Mouse (Mus musculus) lung, embryonic 15.5 days (tissue): ENCODE measurements around the gene Gdi1. TPM values are rescaled to one million over a fixed set of nuclear protein-coding genes. Genes with fewer than 3 reads are reported as not detected.
A peak's percentile ranks its signal among the peaks of the same experiment; 100 is the strongest.
"Not testable (repeated sequence)": the region's sequence is repeated elsewhere in the genome, so short reads cannot be mapped to it uniquely, and the experiment has no call there.

Source experiments
- ATAC-seq: fragments of 200-750 bp; cut with Nextera tagmentation; 2 replicates; pipeline ENCODE4 v1.8.0; 2017; ENCODE audit warnings: moderate number of reproducible peaks, borderline replicate concordance; ENCODE audit not compliant: low FRiP score, low TSS enrichment; ENCODE audit errors: extremely low read depth
- H3K27ac ChIP-seq: fragments of 300-500 bp; sonication (generic); 2 replicates; pipeline ENCODE4 v1.5.1; 2015; ENCODE audit warnings: moderate library complexity, mild to moderate bottlenecking, inconsistent platforms
- H3K27me3 ChIP-seq: fragments of 300-500 bp; sonication (generic); 2 replicates; pipeline ENCODE4 v1.6.1; 2015; ENCODE audit warnings: inconsistent platforms
- H3K36me3 ChIP-seq: fragments of 300-500 bp; sonication (generic); 2 replicates; pipeline ENCODE4 v1.6.1; 2015; ENCODE audit warnings: inconsistent platforms
- H3K4me1 ChIP-seq: fragments of 300-500 bp; sonication (generic); 2 replicates; pipeline ENCODE4 v1.6.1; 2015; ENCODE audit warnings: inconsistent platforms
- H3K4me2 ChIP-seq: fragments of 300-500 bp; sonication (generic); 2 replicates; pipeline ENCODE4 v1.6.1; 2015; ENCODE audit warnings: inconsistent platforms, mild to moderate bottlenecking, moderate library complexity
- H3K4me3 ChIP-seq: fragments of 300-500 bp; sonication (generic); 2 replicates; pipeline ENCODE4 v1.5.1; 2015; ENCODE audit warnings: mild to moderate bottlenecking, inconsistent platforms
- H3K9ac ChIP-seq: fragments of 300-500 bp; sonication (generic); 2 replicates; pipeline ENCODE4 v1.6.1; 2015; ENCODE audit warnings: inconsistent platforms
- H3K9me3 ChIP-seq: fragments of 300-500 bp; sonication (generic); 2 replicates; pipeline ENCODE4 v1.6.1; 2016; ENCODE audit warnings: inconsistent platforms
- WGBS: fragments of 180-500 bp; shearing (Covaris S2); methylation state at CpG from one replicate; pipeline ENCODE4 v1.1.7; 2015; 5-methylcytosine and 5-hydroxymethylcytosine counted together
- microRNA-seq: library from miRNA; unstranded; fragments of <30 nt; microRNA quantifications from one replicate; pipeline ENCODE4, GENCODE M21; 2016
- polyA plus RNA-seq: library from polyadenylated mRNA; unstranded; fragments of >200 nt; fragmentation: Nextera tagmentation; extraction: Ambion mirVana; gene quantifications from 2 replicates; pipeline ENCODE4 v1.2.1, GENCODE M21; 2015

Gdi1 gene
- polyA plus RNA-seq, 1 experiment from 2014 or later, result 193 TPM

- Histone ChIP-seq H3K4me2 (peak overlapping the region; percentile 60), H3K4me3 (peak overlapping the region; percentile 49), H3K4me1 (no peaks in the 10 kb centered on the region), H3K27me3 (no peaks in the 10 kb centered on the region), H3K9ac (peak overlapping the region; percentile 51), H3K27ac (peak overlapping the region; percentile 59), H3K36me3 (no peaks in the 10 kb centered on the region), H3K9me3 (no peaks in the 10 kb centered on the region)
- ATAC-seq, result peak; percentile 42
- 25% methylated on average over 13 of the region's 13 CpGs for WGBS
These were observed 48.1 kb downstream of the Gdi1 start for GRCm38 (mm10) chrX:74352645-74353466.

GRCm38 (mm10) chrX:74353467-74353770 is 48.6 kb downstream of the Gdi1 start, which contains the start of gene Lage3:
Gene Lage3 (minus strand): TSS chrX:74353618.
- peak within 1 kb of the TSS; percentile 59 for H3K27ac ChIP-seq
- peak within 1 kb of the TSS; percentile 60 for H3K4me2 ChIP-seq
- peak within 1 kb of the TSS; percentile 51 for H3K9ac ChIP-seq
- no peaks in the 10 kb centered on the region for H3K9me3 ChIP-seq
- peak; percentile 83 for ATAC-seq
- 15% methylated on average over 15 of the region's 22 CpGs for WGBS
- H3K4me3 ChIP-seq, result peak within 1 kb of the TSS; percentile 49
- no peaks in the 10 kb centered on the region for H3K27me3 ChIP-seq
- no peaks in the 10 kb centered on the region for H3K36me3 ChIP-seq
- no peaks in the 10 kb centered on the region for H3K4me1 ChIP-seq

GRCm38 (mm10) chrX:74357069-74357468 is 52.3 kb downstream of the Gdi1 start:
- not testable (repeated sequence) for H3K9me3 ChIP-seq, H3K4me3 ChIP-seq, H3K36me3 ChIP-seq, H3K9ac ChIP-seq, H3K4me1 ChIP-seq, H3K27me3 ChIP-seq, H3K4me2 ChIP-seq, ATAC-seq, H3K27ac ChIP-seq
- whole genome bisulfite sequencing, result 85% methylated on average over 3 of the region's 3 CpGs

- Histone ChIP-seq H3K4me3 (no peak overlapping the region), H3K4me2 (no peak overlapping the region), H3K27me3 (no peaks in the 10 kb centered on the region), H3K9me3 (no peaks in the 10 kb centered on the region), H3K36me3 (no peaks in the 10 kb centered on the region), H3K27ac (no peak overlapping the region), H3K4me1 (no peaks in the 10 kb centered on the region), H3K9ac (no peak overlapping the region)
- WGBS, result 38% methylated on average over 11 of the region's 11 CpGs
- ATAC-seq, result no peak
These were observed 54.4 kb downstream of the Gdi1 start for GRCm38 (mm10) chrX:74359171-74359570.

Small RNAs within 50 kb of the gene (microRNA-seq; reads per million reads assigned to microRNA genes)
- gene Mir7091 (0.56 reads per million), gene Mir7092 (not detected)

Other genes with a start within 250 kb of the Gdi1 start
- gene Opn1mw, start 177.5 kb upstream of the Gdi1 start, polyA plus RNA-seq, result not detected in 2 replicates
- 13.1 and 15.1 TPM in 2 replicates for gene Mecp2, start 169.6 kb upstream of the Gdi1 start, polyA plus RNA-seq
- not detected in 2 replicates for gene Tex28, start 137.2 kb upstream of the Gdi1 start, polyA plus RNA-seq
- not detected in 2 replicates for gene Tktl1, start 127.7 kb upstream of the Gdi1 start, polyA plus RNA-seq
- 361 and 366 TPM in 2 replicates for gene Flna, start 55.2 kb upstream of the Gdi1 start, polyA plus RNA-seq
- gene Emd, start 50.3 kb upstream of the Gdi1 start, polyA plus RNA-seq, result 23.2 and 24.7 TPM in 2 replicates
- 846 and 923 TPM in 2 replicates for gene Rpl10, start 34.2 kb upstream of the Gdi1 start, polyA plus RNA-seq
- gene Taz, start 23.1 kb upstream of the Gdi1 start, polyA plus RNA-seq, result 78.8 and 83.8 TPM in 2 replicates
- 11.2 and 15.8 TPM in 2 replicates for gene Dnase1l1, start 22.7 kb upstream of the Gdi1 start, polyA plus RNA-seq
- 134 and 138 TPM in 2 replicates for gene Atp6ap1, start 7.9 kb upstream of the Gdi1 start, polyA plus RNA-seq
- gene Fam50a, start 8.0 kb downstream of the Gdi1 start, polyA plus RNA-seq, result 63.2 and 63.9 TPM in 2 replicates
- 8.8 and 9.8 TPM in 2 replicates for gene Plxna3, start 24.1 kb downstream of the Gdi1 start, polyA plus RNA-seq
- gene Lage3, start 48.6 kb downstream of the Gdi1 start, polyA plus RNA-seq, result 104 and 119 TPM in 2 replicates
- gene Ubl4a, start 68.2 kb downstream of the Gdi1 start, polyA plus RNA-seq, result 83.2 and 84.1 TPM in 2 replicates
- gene Slc10a3, start 68.4 kb downstream of the Gdi1 start, polyA plus RNA-seq, result 21.0 and 21.1 TPM in 2 replicates
- gene Fam3a, start 88.3 kb downstream of the Gdi1 start, polyA plus RNA-seq, result 39.6 and 46.7 TPM in 2 replicates
- 18.5 and 18.6 TPM in 2 replicates for gene Ikbkg, start 88.3 kb downstream of the Gdi1 start, polyA plus RNA-seq
- gene G6pdx, start 124.2 kb downstream of the Gdi1 start, polyA plus RNA-seq, result 46.8 and 51.5 TPM in 2 replicates
- not detected in 2 replicates for gene Gm6880, start 176.4 kb downstream of the Gdi1 start, polyA plus RNA-seq